8 mouse cellular contexts compared by ENCODE assay signal in genomic region chr5:123749065-123750064, GRCm38 (mm10). TPM values are rescaled to one million over a fixed set of nuclear protein-coding genes. Genes with fewer than 3 reads are reported as not detected.
A peak's percentile ranks its signal among the peaks of the same experiment; 100 is the strongest.
DNase-seq lines count a peak whose midpoint lies in the region; ATAC-seq lines count a peak whose summit lies in the region.

Gene Rsrc2 (minus strand): TSS chr5:123749414.
Gene Kntc1 (plus strand): TSS chr5:123749716.

- H3K27me3 ChIP-seq in heart, embryonic 13.5 days (replicated peaks), result no peaks in the 10 kb centered on the region
- no peaks in the 10 kb centered on the region for H3K27me3 ChIP-seq in liver, embryonic 12.5 days (replicated peaks)
- no peaks in the 10 kb centered on the region for H3K27me3 ChIP-seq in stomach, embryonic 15.5 days (replicated peaks)

- H3K4me2 ChIP-seq in heart, embryonic 13.5 days, result peak within 1 kb of the TSS; percentile 89
- peak within 1 kb of the TSS; percentile 91 for H3K4me2 ChIP-seq in liver, embryonic 12.5 days
- H3K4me2 ChIP-seq in stomach, embryonic 15.5 days, result peak within 1 kb of the TSS; percentile 73

- peak within 1 kb of the TSS; percentile 84 for H3K4me3 ChIP-seq in brown adipose tissue, adult 24 weeks (ENCODE audit: insufficient read depth, low read depth, low read length)
- peak within 1 kb of the TSS; percentile 85 for H3K4me3 ChIP-seq in heart, embryonic 13.5 days
- peak within 1 kb of the TSS; percentile 89 for H3K4me3 ChIP-seq in liver, embryonic 12.5 days
- peak within 1 kb of the TSS; percentile 74 for H3K4me3 ChIP-seq in stomach, embryonic 15.5 days (replicated peaks)

- H3K27ac ChIP-seq in brown adipose tissue, adult 24 weeks (replicated peaks; ENCODE audit: low read depth, low read length), result peak within 1 kb of the TSS; percentile 96
- peak within 1 kb of the TSS; percentile 99 for H3K27ac ChIP-seq in heart, embryonic 13.5 days (replicated peaks)
- H3K27ac ChIP-seq in liver, embryonic 12.5 days, result peak within 1 kb of the TSS; percentile 99
- H3K27ac ChIP-seq in stomach, embryonic 15.5 days, result peak within 1 kb of the TSS; percentile 99

- H3K4me1 ChIP-seq in brown adipose tissue, adult 24 weeks (ENCODE audit: control insufficient read depth, insufficient read depth, insufficient read length, low read length), result peaks cover 7% of the 10 kb centered on the region; the same call in 1 of the 2 replicates
- H3K4me1 ChIP-seq in heart, embryonic 13.5 days, result peaks cover 43% of the 10 kb centered on the region
- peaks cover 53% of the 10 kb centered on the region for H3K4me1 ChIP-seq in liver, embryonic 12.5 days
- H3K4me1 ChIP-seq in stomach, embryonic 15.5 days, result peaks cover 20% of the 10 kb centered on the region; the same call in 1 of the 2 replicates

- H3K9ac ChIP-seq in heart, embryonic 13.5 days, result peak within 1 kb of the TSS; percentile 96
- peak within 1 kb of the TSS; percentile 88 for H3K9ac ChIP-seq in liver, embryonic 12.5 days
- peak within 1 kb of the TSS; percentile 71 for H3K9ac ChIP-seq in stomach, embryonic 15.5 days

- WGBS in heart, embryonic 13.5 days, result under 1% methylated on average over 62 of the region's 63 CpGs
- WGBS in liver, embryonic 12.5 days (ENCODE audit: insufficient replicate concordance), result under 1% methylated on average over 63 of the region's 63 CpGs
- under 1% methylated on average over 63 of the region's 63 CpGs for WGBS in stomach, embryonic 15.5 days

- peaks cover 19% of the 10 kb centered on the region for H3K36me3 ChIP-seq in heart, embryonic 13.5 days
- H3K36me3 ChIP-seq in liver, embryonic 12.5 days, result peaks cover 48% of the 10 kb centered on the region
- peaks cover 6% of the 10 kb centered on the region; the same call in 1 of the 2 replicates for H3K36me3 ChIP-seq in stomach, embryonic 15.5 days

- H3K9me3 ChIP-seq in heart, embryonic 13.5 days, result no peaks in the 10 kb centered on the region
- H3K9me3 ChIP-seq in liver, embryonic 12.5 days (replicated peaks), result no peaks in the 10 kb centered on the region
- H3K9me3 ChIP-seq in stomach, embryonic 15.5 days, result no peaks in the 10 kb centered on the region

- peak; percentile 97 for ATAC-seq in heart, embryonic 13.5 days (ENCODE audit: extremely low read depth, insufficient number of reproducible peaks, low FRiP score, low TSS enrichment)
- ATAC-seq in liver, embryonic 12.5 days, result peak; percentile 90
- ATAC-seq in stomach, embryonic 15.5 days (ENCODE audit: insufficient read depth, low FRiP score, low read depth), result peak; percentile 98

- peak; percentile 99 for DNase-seq in CD4-positive, CD25-positive, alpha-beta regulatory T cell, adult 2 months (ENCODE audit: low read depth, low spot score)
- peak; percentile 91 for DNase-seq in fat pad, adult 2 months (ENCODE audit: extremely low read depth, low read depth, low spot score)
- peak; percentile 98 for DNase-seq in kidney, postnatal 10 days
- peak; percentile 99 for DNase-seq in natural killer cell, adult 2 months (ENCODE audit: low spot score in 2 of 2)

RNA-seq across cellular contexts. Expression of gene Rsrc2, which starts in this region (rescaled TPM):
- 75.0 and 76.1 TPM in 2 replicates for polyA plus RNA-seq in brown adipose tissue, adult 24 weeks (2012; ENCODE audit: insufficient read depth, insufficient read length, missing spikeins)
- polyA plus RNA-seq in heart, embryonic 13.5 days (2015; fragmentation: Nextera tagmentation; extraction: Ambion mirVana), result 73.5 and 76.2 TPM in 2 replicates
- 64.6 and 65.7 TPM in 2 replicates for polyA plus RNA-seq in liver, embryonic 12.5 days (2016; fragmentation: Nextera tagmentation; extraction: Ambion mirVana)
- polyA plus RNA-seq in stomach, embryonic 15.5 days (2015; fragmentation: Nextera tagmentation; extraction: Ambion mirVana), result 111 and 117 TPM in 2 replicates

RNA-seq across cellular contexts. Expression of gene Kntc1, which starts in this region (rescaled TPM):
- not detected in 2 replicates for polyA plus RNA-seq in brown adipose tissue, adult 24 weeks (2012; ENCODE audit: insufficient read depth, insufficient read length, missing spikeins)
- 16.1 and 18.8 TPM in 2 replicates for polyA plus RNA-seq in heart, embryonic 13.5 days (2015; fragmentation: Nextera tagmentation; extraction: Ambion mirVana)
- 39.2 and 39.5 TPM in 2 replicates for polyA plus RNA-seq in liver, embryonic 12.5 days (2016; fragmentation: Nextera tagmentation; extraction: Ambion mirVana)
- 22.7 and 24.9 TPM in 2 replicates for polyA plus RNA-seq in stomach, embryonic 15.5 days (2015; fragmentation: Nextera tagmentation; extraction: Ambion mirVana)

Comparison
In these comparisons a context has a peak if more than half of its experiments do, and no peak if none do; other contexts are left out.
1. Peak in every context shown above with its lines: DNase-seq, ATAC-seq, H3K4me3 ChIP-seq and H3K27ac ChIP-seq.
2. RNA of gene Kntc1 (polyA plus RNA-seq): 39.2 to 39.5 TPM in liver, embryonic 12.5 days, 22.7 to 24.9 TPM in stomach, embryonic 15.5 days and 16.1 to 18.8 TPM in heart, embryonic 13.5 days; not detected in brown adipose tissue, adult 24 weeks; every median in the first group is over 10 times any median in the second.